Mouse (Mus musculus) frontal cortex, postnatal 36 days (tissue): ENCODE results near the gene Ppp4r3b.

Experiments
- DNase-seq, 2 experiments: peaks; one replicate each; pipeline ENCODE4 v3.0.0; 2022; ENCODE audit warnings: low spot score in 2 of 2

Ppp4r3b gene

DNA sequence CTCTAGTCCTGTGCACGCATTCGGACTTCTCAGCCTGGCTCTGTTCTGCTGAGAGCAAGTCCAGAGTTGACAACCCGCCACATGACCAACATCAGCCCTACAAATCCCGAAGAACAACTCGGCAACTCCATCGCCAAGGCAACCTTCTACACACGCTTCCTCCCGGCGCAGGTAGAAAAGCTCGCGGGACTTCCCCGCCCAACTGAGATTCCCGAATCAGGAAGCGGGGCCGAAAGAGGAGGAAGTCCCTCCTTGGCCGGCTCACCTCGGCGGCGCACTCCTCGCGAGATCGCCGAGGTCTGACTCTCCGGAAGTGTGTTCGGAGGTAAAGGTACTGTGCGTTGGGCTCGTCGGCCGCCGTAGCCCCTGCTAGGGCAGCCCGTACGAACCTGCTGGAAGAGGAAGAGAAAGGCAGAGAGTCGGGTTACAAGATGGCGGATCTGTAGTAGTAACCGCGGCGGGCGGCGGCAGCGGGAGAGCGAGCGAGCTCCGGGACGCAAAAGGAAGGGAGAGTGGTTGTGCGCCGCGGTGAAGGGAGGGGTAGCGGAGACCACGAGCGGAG, at the start of gene Ppp4r3b:
Ppp4r3b (plus strand) TSS at position 328 of the 562 bp plus-strand sequence.
- DNase-seq, result peak; percentile 98 to 99

DNA sequence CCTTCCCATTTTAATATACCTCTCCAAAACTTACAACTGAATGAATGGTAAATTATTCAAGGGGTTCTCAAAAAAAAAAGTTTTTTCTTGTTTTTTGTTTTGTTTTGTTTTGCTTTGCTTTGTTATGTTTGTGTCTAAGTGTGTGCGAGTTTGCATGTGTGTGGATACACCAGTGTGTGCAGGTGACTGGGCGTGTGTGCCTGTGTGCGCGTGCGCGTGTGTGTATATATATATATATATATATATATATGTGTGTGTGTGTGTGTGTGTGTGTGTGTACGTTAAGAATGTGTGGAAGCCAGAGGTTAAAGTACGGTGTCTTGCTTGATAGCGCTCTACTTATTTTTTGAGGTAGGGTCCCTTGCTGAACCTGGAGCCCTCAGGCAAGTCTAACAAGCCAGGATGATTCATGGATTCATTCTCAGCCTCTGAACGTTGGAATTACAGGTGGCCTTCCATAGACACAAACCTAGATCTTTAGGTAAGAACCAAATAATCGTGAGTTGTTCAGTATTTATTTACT, 42.8 kb upstream of the Ppp4r3b start:
- no peak for DNase-seq

GRCm38 (mm10) chr11:29130385-29131355, 42.0 kb upstream of the Ppp4r3b start, which contains the start of gene Pnpt1:
Gene Pnpt1 (plus strand): TSS chr11:29130744.
- peak; percentile 88 to 93 for DNase-seq

GRCm38 (mm10) chr11:29140671-29141070, 32.0 kb upstream of the Ppp4r3b start:
- DNase-seq, result no peak

GRCm38 (mm10) chr11:29148901-29149300, 23.8 kb upstream of the Ppp4r3b start:
- DNase-seq, result no peak

DNA sequence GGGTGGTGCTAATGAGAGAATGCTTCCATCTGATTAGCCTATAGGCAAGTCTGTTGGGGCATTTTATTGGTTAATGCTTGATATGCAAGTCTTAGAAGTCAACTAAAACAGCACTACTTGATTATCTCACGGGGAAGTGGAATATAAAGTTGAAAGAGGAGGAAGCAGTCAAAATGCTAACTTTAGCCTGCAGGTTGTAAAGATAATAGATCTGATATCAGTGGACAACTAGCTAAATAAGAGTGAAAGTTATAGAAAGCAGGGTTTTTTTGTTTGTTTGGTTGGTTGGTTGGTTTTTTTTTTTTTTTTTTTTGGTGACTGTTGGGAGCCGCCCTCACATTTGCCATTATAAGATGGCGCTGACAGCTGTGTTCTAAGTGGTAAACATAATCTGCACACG, 9.1 kb upstream of the Ppp4r3b start:
- no peak for DNase-seq

- peak; percentile 61 to 67 for DNase-seq
Observed at GRCm38 (mm10) chr11:29171959-29172391, 715 bp upstream of the Ppp4r3b start.

DNA sequence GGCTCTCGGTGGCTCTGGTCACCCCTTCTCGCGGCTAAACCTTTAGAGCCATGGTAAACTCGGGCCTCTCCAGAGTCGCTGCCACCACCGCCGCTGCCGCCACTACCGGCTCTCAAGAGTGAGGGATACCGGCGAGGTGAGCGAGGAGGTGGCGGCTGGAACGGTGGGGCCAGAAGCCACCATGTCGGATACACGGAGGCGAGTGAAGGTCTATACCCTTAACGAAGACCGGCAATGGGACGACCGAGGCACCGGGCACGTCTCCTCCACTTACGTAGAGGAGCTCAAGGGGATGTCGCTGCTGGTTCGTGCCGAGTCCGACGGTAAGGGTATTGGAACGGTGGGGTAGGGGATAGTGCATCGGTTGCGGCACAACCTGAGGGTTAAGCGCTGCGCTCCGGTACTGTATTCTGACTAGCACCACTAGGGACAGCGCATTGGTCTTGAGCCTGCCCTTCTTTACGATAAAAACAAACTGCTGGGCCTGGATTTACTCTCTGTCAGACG, 488 bp downstream of the Ppp4r3b start:
- peak in 1 of 2 experiments; percentile 35 for DNase-seq

- DNase-seq, result no peak
Observed at GRCm38 (mm10) chr11:29173706-29174436, 1.2 kb downstream of the Ppp4r3b start.

GRCm38 (mm10) chr11:29179319-29179718, 6.6 kb downstream of the Ppp4r3b start:
- DNase-seq, result no peak

DNA sequence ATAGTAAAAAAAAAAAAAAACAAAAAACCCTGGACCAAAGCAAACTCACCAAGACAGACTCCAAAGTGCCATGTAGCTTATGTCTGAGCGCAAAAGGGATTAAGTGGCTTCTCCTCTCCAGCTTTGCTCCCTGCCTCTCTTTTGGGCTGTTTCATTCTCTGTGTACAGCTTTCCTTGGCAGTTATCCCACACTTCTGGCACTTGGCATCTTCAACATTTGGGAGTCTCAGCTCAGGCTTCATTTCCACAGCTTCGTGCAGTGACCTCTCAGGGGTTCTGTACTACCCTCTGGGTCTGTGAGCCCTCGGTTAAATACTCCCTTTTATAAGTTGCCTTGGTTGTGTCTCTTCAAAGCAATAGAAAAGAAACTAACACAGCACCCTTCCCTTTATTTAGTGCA, 8.0 kb downstream of the Ppp4r3b start:
- peak; percentile 5 to 25 for DNase-seq

GRCm38 (mm10) chr11:29181751-29182150, 9.1 kb downstream of the Ppp4r3b start:
- no peak for DNase-seq

- DNase-seq, result no peak
Observed at GRCm38 (mm10) chr11:29188981-29189380, 16.3 kb downstream of the Ppp4r3b start.

- DNase-seq, result no peak
Observed at GRCm38 (mm10) chr11:29203653-29204052, 31.0 kb downstream of the Ppp4r3b start.

GRCm38 (mm10) chr11:29209774-29210173, 37.1 kb downstream of the Ppp4r3b start:
- no peak for DNase-seq

DNA sequence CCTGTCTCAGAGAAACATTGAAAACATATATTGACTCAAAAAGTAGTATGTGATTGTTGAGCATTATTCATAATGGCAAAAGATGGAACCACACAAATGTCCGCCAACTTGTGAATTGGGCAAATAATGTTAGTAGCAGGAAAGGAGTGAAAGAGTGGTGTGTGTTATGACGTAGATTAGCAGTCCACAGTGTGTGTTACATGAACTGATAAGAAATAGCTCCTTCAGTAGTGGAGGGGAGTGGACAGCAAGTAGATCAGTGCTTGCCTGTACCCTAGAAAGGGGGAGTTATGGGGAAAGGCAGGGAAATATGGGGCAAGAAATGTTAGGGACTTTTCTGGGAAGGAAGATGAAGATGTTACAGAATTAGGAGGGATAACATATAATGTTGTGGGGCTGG, 43.5 kb downstream of the Ppp4r3b start:
- no peak for DNase-seq

GRCm38 (mm10) chr11:29219055-29219454, 46.4 kb downstream of the Ppp4r3b start:
- no peak for DNase-seq

DNA sequence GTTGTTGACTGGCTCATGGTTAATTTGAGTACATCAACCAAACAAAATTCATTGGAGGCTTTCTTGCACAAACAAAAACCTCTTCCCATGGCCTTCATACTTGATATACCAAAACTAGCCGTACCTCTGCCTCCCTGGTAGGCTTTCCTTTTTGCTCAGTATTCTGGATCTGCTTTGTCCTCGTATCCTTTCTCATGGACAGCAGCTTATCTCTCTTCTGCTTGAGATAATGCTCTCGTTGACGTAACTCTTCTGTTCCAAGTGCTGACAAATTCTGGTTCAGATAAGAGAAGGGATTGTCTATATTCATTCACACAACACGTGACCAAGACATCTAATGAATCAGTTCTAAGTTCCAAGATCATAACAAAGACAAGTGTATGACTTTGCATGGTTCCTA, 49.6 kb downstream of the Ppp4r3b start:
- DNase-seq, result no peak

DNA sequence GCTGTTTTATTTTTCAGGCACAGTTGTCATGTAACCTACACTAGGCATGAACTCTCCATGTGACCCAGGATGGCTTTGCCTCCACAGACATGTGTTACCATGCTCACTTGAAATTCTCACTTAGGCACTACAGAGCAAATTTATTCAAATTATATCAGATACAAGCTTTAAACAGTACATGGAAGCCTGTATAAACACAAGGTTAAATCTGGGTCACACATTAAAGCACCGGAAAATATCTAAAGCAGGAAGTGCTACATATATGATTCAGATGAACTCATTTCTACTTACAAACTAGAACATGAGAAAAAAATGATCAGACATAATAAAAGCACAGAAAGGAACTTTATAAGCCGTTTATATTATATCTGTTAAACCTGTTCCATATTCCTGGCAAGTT, 52.1 kb downstream of the Ppp4r3b start:
- no peak for DNase-seq

DNA sequence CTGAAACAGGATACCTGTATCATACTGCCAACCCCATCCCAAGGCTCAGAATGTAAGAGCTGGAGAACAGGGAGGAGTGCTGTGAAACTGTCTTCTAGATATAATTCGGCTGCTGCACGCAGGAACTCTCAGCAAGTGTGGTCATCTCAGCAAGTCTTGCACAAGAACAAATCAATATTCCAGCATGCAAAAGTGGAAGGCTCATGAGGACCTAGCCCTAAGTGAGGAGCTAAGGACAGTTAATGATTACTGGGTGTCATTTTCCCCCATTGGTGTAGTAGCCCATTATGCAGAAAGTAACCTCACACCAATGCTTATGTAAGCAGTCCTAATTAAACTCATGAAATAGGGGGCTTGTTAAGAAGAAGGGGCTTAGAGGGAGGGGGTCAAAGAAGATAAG, 56.3 kb downstream of the Ppp4r3b start:
- DNase-seq, result no peak

DNA sequence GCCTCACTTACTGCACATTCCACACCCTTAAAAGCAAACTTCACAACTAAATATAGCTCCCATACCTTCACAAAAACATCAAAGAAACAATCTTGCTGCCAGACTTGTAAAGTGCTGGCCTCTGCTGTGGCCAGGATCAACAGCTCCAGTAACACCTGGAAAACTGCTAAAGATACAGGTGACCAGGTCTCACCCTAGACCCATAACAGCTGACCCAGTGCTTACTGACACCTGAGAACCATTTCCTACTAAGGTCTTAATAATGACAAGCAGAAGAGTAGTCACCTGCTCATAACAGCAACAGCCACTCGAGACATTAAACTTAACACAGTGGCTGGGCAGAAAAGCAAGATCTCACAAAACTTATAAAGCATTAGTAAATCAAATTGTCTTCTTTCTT, 60.9 kb downstream of the Ppp4r3b start:
- no peak for DNase-seq

GRCm38 (mm10) chr11:29237364-29237763, 64.7 kb downstream of the Ppp4r3b start:
- DNase-seq, result no peak
